Mouse (Mus musculus): ENCODE data around the gene H2al1f. TPM values are rescaled to one million over a fixed set of nuclear protein-coding genes. Genes with fewer than 3 reads are reported as not detected.
A peak's percentile ranks its signal among the peaks of the same experiment; 100 is the strongest.

H2al1f gene
- polyA plus RNA-seq, 2 experiments = not detected

DNA sequence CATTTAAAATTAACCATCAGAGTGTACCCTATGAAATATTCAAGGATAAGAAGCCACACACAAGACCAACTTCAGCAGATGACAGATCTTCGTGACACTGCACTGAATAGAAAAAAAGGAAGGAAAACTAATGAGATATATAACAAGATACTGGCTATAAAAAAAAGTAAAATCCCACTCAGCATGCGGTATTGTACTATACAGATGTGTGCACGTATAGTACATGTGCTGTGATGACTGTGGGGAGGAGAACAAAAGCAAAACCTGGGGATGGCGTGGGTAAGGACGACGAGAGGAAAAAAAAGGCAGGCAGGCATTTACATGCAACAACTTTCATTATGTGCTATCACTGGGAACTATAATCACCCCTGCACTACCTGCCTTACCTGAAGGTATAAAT is 45.9 kb downstream of the H2al1f start:
- Histone ChIP-seq H3K4me3 (ENCODE audit: insufficient read depth in 1 of 2, low read depth in 2 of 2, low read length in 2 of 2) (no peak overlapping the region), H3K36me3 (replicated peaks; ENCODE audit: control insufficient read depth, insufficient read depth, low read depth) (no peaks in the 10 kb centered on the region), H3K27me3 (ENCODE audit: control insufficient read depth, insufficient read depth, low read length) (no peaks in the 10 kb centered on the region), H3K9ac (replicated peaks) (no peak overlapping the region), H3K4me2 (ENCODE audit: low read depth) (no peak overlapping the region), H3K27ac (no peak overlapping the region), H3K4me1 (replicated peaks; ENCODE audit: control insufficient read depth in 2 of 2, insufficient read depth in 2 of 2, low read length in 1 of 2) (no peaks in the 10 kb centered on the region), H3K9me3 (ENCODE audit: control insufficient read depth, low read length) (no peaks in the 10 kb centered on the region)
- ATAC-seq (ENCODE audit: insufficient read depth) (no peak), DNase-seq (ENCODE audit: low read depth in 3 of 3, low spot score in 3 of 3) (no peak)
- no peak for TF ChIP-seq EP300 (IDR thresholded peaks at IDR 0.05; ENCODE audit: low read depth)
- no peak for TF ChIP-seq CTCF (IDR thresholded peaks at IDR 0.05; ENCODE audit: low read depth)
- 31% methylated on average over 6 of the region's 6 CpGs for WGBS (ENCODE audit: insufficient replicate concordance)

DNA sequence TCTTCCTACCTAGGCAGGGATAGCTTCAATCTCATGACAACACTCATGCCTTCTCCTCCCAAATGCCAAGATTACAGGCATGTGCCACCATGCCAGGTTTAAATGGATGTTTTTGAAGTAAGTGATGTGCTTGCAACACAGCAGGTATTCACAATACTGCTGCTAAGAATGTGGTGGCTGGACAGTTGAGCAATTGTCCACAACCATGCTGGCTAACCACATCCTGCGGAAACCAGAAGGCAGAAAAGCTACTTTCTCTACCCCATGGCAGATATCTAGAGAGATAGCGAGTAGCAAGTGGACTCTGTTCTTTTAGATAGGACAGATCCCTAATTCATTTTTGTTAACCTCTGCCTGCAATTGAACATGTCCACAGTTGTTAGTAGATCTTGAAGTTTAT is 46.3 kb downstream of the H2al1f start:
- Histone ChIP-seq H3K4me1 (replicated peaks; ENCODE audit: control insufficient read depth in 2 of 2, insufficient read depth in 2 of 2, low read length in 1 of 2) (no peaks in the 10 kb centered on the region), H3K4me3 (ENCODE audit: insufficient read depth in 1 of 2, low read depth in 2 of 2, low read length in 2 of 2) (no peak overlapping the region), H3K9me3 (ENCODE audit: control insufficient read depth, low read length) (no peaks in the 10 kb centered on the region), H3K27ac (no peak overlapping the region), H3K27me3 (ENCODE audit: control insufficient read depth, insufficient read depth, low read length) (no peaks in the 10 kb centered on the region), H3K9ac (replicated peaks) (no peak overlapping the region), H3K36me3 (replicated peaks; ENCODE audit: control insufficient read depth, insufficient read depth, low read depth) (no peaks in the 10 kb centered on the region), H3K4me2 (ENCODE audit: low read depth) (no peak overlapping the region)
- DNase-seq (ENCODE audit: low read depth in 3 of 3, low spot score in 3 of 3) = peak in 1 of 3 experiments; percentile 1
- no peak for ATAC-seq (ENCODE audit: insufficient read depth)
- no peak for TF ChIP-seq EP300 (IDR thresholded peaks at IDR 0.05; ENCODE audit: low read depth)
- no peak for TF ChIP-seq CTCF (IDR thresholded peaks at IDR 0.05; ENCODE audit: low read depth)
- 30% methylated on average over 2 of the region's 2 CpGs for WGBS (ENCODE audit: insufficient replicate concordance)

DNA sequence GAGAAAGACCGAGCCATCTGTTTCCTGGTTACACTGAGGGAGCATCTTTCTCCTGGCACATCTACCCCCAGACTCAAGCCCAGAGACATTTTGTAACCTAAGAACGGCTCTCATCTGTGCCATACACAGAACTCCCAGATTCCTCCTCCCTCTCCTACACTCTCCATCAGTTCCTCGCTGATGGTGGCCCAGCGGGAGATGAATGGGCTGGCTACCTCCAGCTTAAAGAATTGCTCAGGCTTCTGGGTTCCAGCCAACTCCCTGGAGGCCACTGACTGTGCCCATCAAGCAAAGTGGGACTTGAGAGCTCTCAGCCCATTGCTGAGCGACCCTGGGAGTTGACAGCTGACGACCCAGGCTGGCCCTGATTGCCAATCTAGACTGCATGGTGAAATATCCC is 48.9 kb downstream of the H2al1f start:
- WGBS (ENCODE audit: insufficient replicate concordance) = 54% methylated on average over 6 of the region's 6 CpGs

More for the DNA sequence above, 48.9 kb downstream of the H2al1f start:
- no peaks in the 10 kb centered on the region for H3K4me1 ChIP-seq (replicated peaks; ENCODE audit: control insufficient read depth in 2 of 2, insufficient read depth in 2 of 2, low read length in 1 of 2)
- no peaks in the 10 kb centered on the region for H3K9me3 ChIP-seq (ENCODE audit: control insufficient read depth, low read length)
- no peaks in the 10 kb centered on the region for H3K27me3 ChIP-seq (ENCODE audit: control insufficient read depth, insufficient read depth, low read length)
- H3K27ac ChIP-seq = no peak overlapping the region
- no peak for DNase-seq (ENCODE audit: low read depth in 3 of 3, low spot score in 3 of 3)
- H3K4me3 ChIP-seq (ENCODE audit: insufficient read depth in 1 of 2, low read depth in 2 of 2, low read length in 2 of 2) = no peak overlapping the region
- TF ChIP-seq CTCF (IDR thresholded peaks at IDR 0.05; ENCODE audit: low read depth) = no peak
- TF ChIP-seq EP300 (IDR thresholded peaks at IDR 0.05; ENCODE audit: low read depth) = no peak
- no peak overlapping the region for H3K4me2 ChIP-seq (ENCODE audit: low read depth)
- H3K9ac ChIP-seq (replicated peaks) = no peak overlapping the region
- H3K36me3 ChIP-seq (replicated peaks; ENCODE audit: control insufficient read depth, insufficient read depth, low read depth) = no peaks in the 10 kb centered on the region
- no peak for ATAC-seq (ENCODE audit: insufficient read depth)

Other genes with a start within 250 kb of the H2al1f start
- gene H2al1a, start 15.9 kb upstream of the H2al1f start, polyA plus RNA-seq (2012; rRNA removed) = not detected in 2 replicates
- gene H2al1a, start 15.9 kb upstream of the H2al1f start, polyA plus RNA-seq (2014; fragmentation: Nextera tagmentation; extraction: Ambion mirVana) = not detected in 2 replicates
- gene H2al1b, start 12.7 kb upstream of the H2al1f start, polyA plus RNA-seq (2012; rRNA removed) = not detected in 2 replicates
- gene H2al1b, start 12.7 kb upstream of the H2al1f start, polyA plus RNA-seq (2014; fragmentation: Nextera tagmentation; extraction: Ambion mirVana) = not detected in 2 replicates
- gene H2al1c, start 9.5 kb upstream of the H2al1f start, polyA plus RNA-seq (2012; rRNA removed) = not detected in 2 replicates
- not detected in 2 replicates for gene H2al1c, start 9.5 kb upstream of the H2al1f start, polyA plus RNA-seq (2014; fragmentation: Nextera tagmentation; extraction: Ambion mirVana)
- gene H2al1d, start 6.3 kb upstream of the H2al1f start, polyA plus RNA-seq (2012; rRNA removed) = not detected in 2 replicates
- gene H2al1d, start 6.3 kb upstream of the H2al1f start, polyA plus RNA-seq (2014; fragmentation: Nextera tagmentation; extraction: Ambion mirVana) = not detected in 2 replicates
- not detected in 2 replicates for gene H2al1e, start 3.2 kb upstream of the H2al1f start, polyA plus RNA-seq (2012; rRNA removed)
- not detected in 2 replicates for gene H2al1e, start 3.2 kb upstream of the H2al1f start, polyA plus RNA-seq (2014; fragmentation: Nextera tagmentation; extraction: Ambion mirVana)
- not detected in 2 replicates for gene H2al1g, start 3.1 kb downstream of the H2al1f start, polyA plus RNA-seq (2012; rRNA removed)
- gene H2al1g, start 3.1 kb downstream of the H2al1f start, polyA plus RNA-seq (2014; fragmentation: Nextera tagmentation; extraction: Ambion mirVana) = not detected in 2 replicates
- not detected in 2 replicates for gene H2al1h, start 6.3 kb downstream of the H2al1f start, polyA plus RNA-seq (2012; rRNA removed)
- not detected in 2 replicates for gene H2al1h, start 6.3 kb downstream of the H2al1f start, polyA plus RNA-seq (2014; fragmentation: Nextera tagmentation; extraction: Ambion mirVana)
- gene H2al1i, start 9.5 kb downstream of the H2al1f start, polyA plus RNA-seq (2012; rRNA removed) = not detected in 2 replicates
- gene H2al1i, start 9.5 kb downstream of the H2al1f start, polyA plus RNA-seq (2014; fragmentation: Nextera tagmentation; extraction: Ambion mirVana) = not detected in 2 replicates
- not detected in 2 replicates for gene H2al1j, start 12.7 kb downstream of the H2al1f start, polyA plus RNA-seq (2012; rRNA removed)
- not detected in 2 replicates for gene H2al1j, start 12.7 kb downstream of the H2al1f start, polyA plus RNA-seq (2014; fragmentation: Nextera tagmentation; extraction: Ambion mirVana)